Mouse (Mus musculus) activated CD4-positive, CD25-positive, alpha-beta regulatory T cell, adult 9 weeks (primary cell): ENCODE data around the gene Aqr. TPM values are rescaled to one million over a fixed set of nuclear protein-coding genes. Genes with fewer than 3 reads are reported as not detected.

Experiments used
- polyA plus RNA-seq: library from polyadenylated mRNA; unstranded; fragments of 100-300 nt; shearing (Covaris generic); gene quantifications from one replicate; pipeline ENCODE4 v1.2.1, GENCODE M21; 2017

The Aqr gene
- polyA plus RNA-seq: 94.6 TPM

GRCm38 (mm10) chr2:114186924-114187323 is at the start of gene Aqr:
TSS of gene Aqr (minus strand) at chr2:114187024.

GRCm38 (mm10) chr2:114200932-114201559 is 14.2 kb upstream of the Aqr start, which contains the start of gene Zfp770:
TSS of gene Zfp770 (minus strand) at chr2:114201469.

GRCm38 (mm10) chr2:114052696-114053598 is 133.9 kb downstream of the Aqr start, which contains the start of gene Actc1:
TSS of gene Actc1 (minus strand) at chr2:114053548.

Other genes with a start within 250 kb of the Aqr start
- gene Gjd2, start 173.4 kb downstream of the Aqr start, polyA plus RNA-seq: not detected
- gene Actc1, start 133.5 kb downstream of the Aqr start, polyA plus RNA-seq: 0.18 TPM
- gene Zfp770, start 14.4 kb upstream of the Aqr start, polyA plus RNA-seq: 2.8 TPM